Mouse (Mus musculus) megakaryocyte, embryonic 14.5 days (primary cell): ENCODE measurements around the gene Kif27.

Source experiments
- FLI1 ChIP-seq: IDR thresholded peaks from 2 replicates; pipeline ENCODE4 v1.6.1; 2012; ENCODE audit warnings: low read length, inconsistent platforms, mixed read lengths
- GATA1 ChIP-seq: IDR thresholded peaks from 3 replicates; pipeline ENCODE4 v1.6.1; 2012; ENCODE audit warnings: mixed read lengths, low read length, inconsistent platforms, borderline replicate concordance

- TF ChIP-seq GATA1 (no peak), FLI1 (no peak)
Observed at GRCm38 (mm10) chr13:58364353-58365175, 5.6 kb upstream of the Kif27 start.
